Mouse (Mus musculus) liver, embryonic 16.5 days (tissue): Measurements from ENCODE around the gene Nobox. TPM values are rescaled to one million over a fixed set of nuclear protein-coding genes. Genes with fewer than 3 reads are reported as not detected.

ENCODE experiments used
- ATAC-seq: fragments of 200-750 bp; cut with Nextera tagmentation; 2 replicates; pipeline ENCODE4 v1.8.0; 2017; ENCODE audit warnings: low read depth, mild to moderate bottlenecking, moderate number of reproducible peaks, moderate library complexity
- H3K27ac ChIP-seq: fragments of 300-500 bp; sonication (generic); 2 replicates; pipeline ENCODE4 v1.5.1; 2014; ENCODE audit warnings: mild to moderate bottlenecking, low read length
- H3K27me3 ChIP-seq: fragments of 300-500 bp; sonication (generic); 2 replicates; pipeline ENCODE4 v1.6.1; 2014; ENCODE audit warnings: low read depth, low read length, mixed read lengths; ENCODE audit not compliant: control insufficient read depth, insufficient read depth
- H3K36me3 ChIP-seq: fragments of 300-500 bp; sonication (generic); 2 replicates; pipeline ENCODE4 v1.6.1; 2014; ENCODE audit warnings: mild to moderate bottlenecking; ENCODE audit not compliant: control insufficient read depth, insufficient read depth
- H3K4me1 ChIP-seq: fragments of 300-500 bp; sonication (generic); 2 replicates; pipeline ENCODE4 v1.6.1; 2014; ENCODE audit warnings: low read depth, low read length, mixed read lengths; ENCODE audit not compliant: control insufficient read depth
- H3K4me2 ChIP-seq: fragments of 300-500 bp; sonication (generic); 2 replicates; pipeline ENCODE4 v1.6.1; 2014; ENCODE audit warnings: low read depth, low read length, mixed read lengths
- H3K4me3 ChIP-seq: fragments of 300-500 bp; sonication (generic); 2 replicates; pipeline ENCODE4 v1.5.1; 2014; ENCODE audit warnings: low read depth, mild to moderate bottlenecking, low read length
- H3K9ac ChIP-seq: fragments of 300-500 bp; sonication (generic); 2 replicates; pipeline ENCODE4 v1.6.1; 2014; ENCODE audit warnings: low read depth, low read length
- H3K9me3 ChIP-seq: fragments of 300-500 bp; sonication (generic); replicated peaks from 2 replicates; pipeline ENCODE4 v1.6.1; 2016; ENCODE audit warnings: low read length; ENCODE audit not compliant: control insufficient read depth
- WGBS: fragments of 180-500 bp; shearing (Covaris S2); extraction: QIAGEN DNeasy Blood & Tissue Kit; methylation state at CpG from one replicate; pipeline ENCODE4 v1.1.7; 2014; ENCODE audit not compliant: insufficient replicate concordance; 5-methylcytosine and 5-hydroxymethylcytosine counted together
- polyA plus RNA-seq: library from polyadenylated mRNA; unstranded; fragments of >200 nt; fragmentation: Nextera tagmentation; extraction: Ambion mirVana; gene quantifications from 2 replicates; pipeline ENCODE4 v1.2.1, GENCODE M21; 2015

Nobox gene
- polyA plus RNA-seq, 1 experiment from 2014 or later: not detected

GRCm38 (mm10) chr6:43292471-43293076, 16.8 kb downstream of the Nobox start:
- Histone ChIP-seq H3K4me3 (no peak overlapping the region), H3K9me3 (no peaks in the 10 kb centered on the region), H3K27me3 (no peaks in the 10 kb centered on the region), H3K4me2 (no peak overlapping the region), H3K9ac (no peak overlapping the region), H3K4me1 (no peaks in the 10 kb centered on the region), H3K36me3 (no peaks in the 10 kb centered on the region), H3K27ac (no peak overlapping the region)
- peak; percentile 37; the same call in 1 of the 2 replicates for ATAC-seq
- WGBS: 48% methylated on average over 6 of the region's 6 CpGs

DNA sequence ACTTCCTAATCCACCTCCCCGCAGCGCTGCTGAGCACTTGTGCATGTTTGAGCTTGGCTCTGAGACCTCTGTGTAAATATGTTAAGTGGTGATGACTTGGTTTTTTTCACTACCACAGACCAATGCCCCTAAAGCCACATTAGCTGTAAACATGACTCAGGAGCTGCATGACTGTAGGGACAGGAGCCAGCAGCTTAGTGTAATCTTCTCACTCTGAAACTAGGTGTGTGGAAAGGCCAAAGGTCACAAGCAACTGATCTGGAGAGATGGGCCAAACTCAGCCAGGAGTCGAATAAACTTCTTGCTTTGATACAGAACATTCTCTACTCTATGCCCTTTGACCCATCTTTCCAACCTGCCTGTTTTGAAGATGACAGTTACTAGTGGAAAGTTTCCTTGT, 17.3 kb downstream of the Nobox start:
- H3K27me3 ChIP-seq: no peaks in the 10 kb centered on the region
- no peaks in the 10 kb centered on the region for H3K4me1 ChIP-seq
- no peak overlapping the region for H3K4me3 ChIP-seq
- H3K36me3 ChIP-seq: no peaks in the 10 kb centered on the region
- H3K9ac ChIP-seq: no peak overlapping the region
- 51% methylated on average over 3 of the region's 3 CpGs for WGBS
- ATAC-seq: peak; percentile 55
- no peaks in the 10 kb centered on the region for H3K9me3 ChIP-seq
- H3K27ac ChIP-seq: no peak overlapping the region
- no peak overlapping the region for H3K4me2 ChIP-seq

DNA sequence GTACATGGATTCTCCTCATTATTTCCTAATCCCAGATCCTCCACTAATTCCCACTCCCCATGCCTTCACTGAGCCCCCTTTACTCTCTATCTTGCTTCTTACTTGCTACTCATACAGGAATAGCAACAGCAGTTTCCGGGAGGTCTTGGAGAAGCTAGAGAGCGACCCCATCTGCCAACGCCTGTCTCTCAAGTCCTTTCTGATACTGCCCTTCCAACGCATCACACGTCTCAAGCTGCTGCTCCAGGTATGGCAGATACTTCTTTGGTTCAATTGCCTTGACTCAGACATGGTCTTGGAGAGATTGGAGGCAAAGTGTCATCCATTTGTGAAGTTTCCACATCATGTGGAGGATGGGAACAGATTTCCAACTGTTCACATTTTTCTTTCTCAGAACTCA, 28.9 kb downstream of the Nobox start:
- H3K27ac ChIP-seq: no peak overlapping the region
- H3K9me3 ChIP-seq: no peaks in the 10 kb centered on the region
- no peak overlapping the region for H3K4me2 ChIP-seq
- 66% methylated on average over 5 of the region's 5 CpGs for WGBS
- H3K4me1 ChIP-seq: no peaks in the 10 kb centered on the region
- no peak for ATAC-seq
- no peak overlapping the region for H3K9ac ChIP-seq
- H3K36me3 ChIP-seq: no peaks in the 10 kb centered on the region
- no peaks in the 10 kb centered on the region for H3K27me3 ChIP-seq
- no peak overlapping the region for H3K4me3 ChIP-seq

- Histone ChIP-seq H3K4me3 (no peak overlapping the region), H3K9me3 (no peaks in the 10 kb centered on the region), H3K4me2 (no peak overlapping the region), H3K36me3 (no peaks in the 10 kb centered on the region), H3K9ac (no peak overlapping the region), H3K27me3 (no peaks in the 10 kb centered on the region), H3K27ac (no peak overlapping the region), H3K4me1 (no peaks in the 10 kb centered on the region)
- ATAC-seq: no peak
These were observed 31.1 kb downstream of the Nobox start for GRCm38 (mm10) chr6:43278247-43278646.

DNA sequence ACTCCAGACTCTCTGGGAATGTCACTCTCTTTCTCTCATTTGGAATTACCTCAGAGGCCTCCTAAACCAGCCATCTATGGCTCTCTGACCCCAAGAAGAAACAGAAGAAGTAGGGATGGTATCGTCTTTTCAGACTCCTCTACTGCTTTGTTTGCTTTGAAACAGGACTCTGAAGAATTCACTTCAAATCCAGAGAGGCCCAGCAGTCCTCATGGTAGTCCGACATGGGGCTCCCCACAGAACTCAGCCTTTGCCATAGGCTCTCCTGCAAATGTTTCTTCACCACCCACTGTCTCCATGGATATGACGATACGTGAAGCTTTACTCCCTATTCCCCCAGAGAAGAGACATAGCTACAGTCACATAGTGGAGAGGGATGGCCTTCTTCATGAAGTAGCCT, 35.2 kb downstream of the Nobox start:
- Histone ChIP-seq H3K9ac (no peak overlapping the region), H3K9me3 (no peaks in the 10 kb centered on the region), H3K4me3 (no peak overlapping the region), H3K36me3 (no peaks in the 10 kb centered on the region), H3K4me2 (no peak overlapping the region), H3K27me3 (no peaks in the 10 kb centered on the region), H3K27ac (no peak overlapping the region), H3K4me1 (no peaks in the 10 kb centered on the region)
- ATAC-seq: no peak
- WGBS: 63% methylated on average over 4 of the region's 4 CpGs

- H3K4me3 ChIP-seq: no peak overlapping the region
- H3K4me1 ChIP-seq: no peaks in the 10 kb centered on the region
- no peaks in the 10 kb centered on the region for H3K9me3 ChIP-seq
- ATAC-seq: 0 out of 2 replicates have a peak, but pooled peaks have one; percentile 16
- no peak overlapping the region for H3K27ac ChIP-seq
- no peaks in the 10 kb centered on the region for H3K27me3 ChIP-seq
- H3K4me2 ChIP-seq: no peak overlapping the region
- H3K36me3 ChIP-seq: no peaks in the 10 kb centered on the region
- no peak overlapping the region for H3K9ac ChIP-seq
These were observed 36.8 kb downstream of the Nobox start for GRCm38 (mm10) chr6:43272597-43272996.

DNA sequence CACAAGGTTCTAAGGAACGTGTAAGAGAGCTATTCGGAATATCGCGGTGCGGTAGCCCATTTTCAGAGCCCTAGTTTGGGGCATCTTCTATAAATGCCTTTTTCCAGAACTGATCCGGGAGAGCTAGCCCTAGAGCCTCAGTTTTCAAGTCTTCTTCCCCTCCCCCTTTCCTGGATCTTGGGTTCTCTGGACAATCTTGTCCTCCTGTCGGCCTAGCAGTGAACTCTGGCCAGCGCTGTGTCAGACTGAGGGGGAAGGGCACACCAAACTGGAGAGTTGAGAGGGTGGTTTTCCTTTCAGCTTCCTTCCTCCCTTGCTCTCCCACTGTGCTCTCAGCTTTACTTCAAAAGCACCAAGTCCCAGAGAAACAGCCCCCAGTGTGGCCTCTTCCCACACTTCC, 43.0 kb downstream of the Nobox start:
- 3% methylated on average over 8 of the region's 8 CpGs for WGBS
- H3K27ac ChIP-seq: no peak overlapping the region; the same call in 1 of the 2 replicates
- no peaks in the 10 kb centered on the region for H3K9me3 ChIP-seq
- H3K9ac ChIP-seq: no peak overlapping the region
- ATAC-seq: peak; percentile 58
- peak overlapping the region; percentile 51 for H3K4me2 ChIP-seq
- peaks cover 10% of the 10 kb centered on the region for H3K27me3 ChIP-seq
- H3K36me3 ChIP-seq: no peaks in the 10 kb centered on the region
- H3K4me3 ChIP-seq: peak overlapping the region; percentile 58
- no peaks in the 10 kb centered on the region for H3K4me1 ChIP-seq

GRCm38 (mm10) chr6:43265363-43266041, 43.9 kb downstream of the Nobox start, which contains the start of gene Arhgef5:
TSS of gene Arhgef5 (plus strand) at chr6:43265582.
- WGBS: 1% methylated on average over 41 of the region's 48 CpGs
- H3K4me3 ChIP-seq: peak within 1 kb of the TSS; percentile 58
- H3K4me2 ChIP-seq: peak within 1 kb of the TSS; percentile 51
- H3K27me3 ChIP-seq: peaks cover 10% of the 10 kb centered on the region
- H3K4me1 ChIP-seq: no peaks in the 10 kb centered on the region
- peak; percentile 82 for ATAC-seq
- H3K9ac ChIP-seq: peak within 1 kb of the TSS; percentile 46
- no peaks in the 10 kb centered on the region for H3K36me3 ChIP-seq
- H3K27ac ChIP-seq: no peak within 1 kb of the TSS; the same call in 1 of the 2 replicates
- no peaks in the 10 kb centered on the region for H3K9me3 ChIP-seq

GRCm38 (mm10) chr6:43260756-43261155, 48.6 kb downstream of the Nobox start:
- Histone ChIP-seq H3K9ac (no peak overlapping the region), H3K4me1 (no peaks in the 10 kb centered on the region), H3K4me3 (no peak overlapping the region), H3K27ac (no peak overlapping the region), H3K4me2 (no peak overlapping the region), H3K9me3 (no peaks in the 10 kb centered on the region), H3K36me3 (no peaks in the 10 kb centered on the region), H3K27me3 (peaks cover 8% of the 10 kb centered on the region)
- no peak for ATAC-seq
- WGBS: 30% methylated on average over 2 of the region's 2 CpGs
